Mouse (Mus musculus): ENCODE measurements around the gene Sh3tc1.

The Sh3tc1 gene

GRCm38 (mm10) chr5:35647562-35647961 is 92.2 kb downstream of the Sh3tc1 start:
- no peak for DNase-seq (ENCODE audit: extremely low spot score, low read depth, low spot score)

Data from hindlimb bud, embryonic 11.5 days (tissue).